Mouse (Mus musculus): ENCODE results near the gene Acin1. TPM values are rescaled to one million over a fixed set of nuclear protein-coding genes. Genes with fewer than 3 reads are reported as not detected.
A peak's percentile ranks its signal among the peaks of the same experiment; 100 is the strongest.

Gene Acin1
- polyA plus RNA-seq, 1 experiment from 2014 or later: 171 TPM

GRCm38 (mm10) chr14:54714617-54715081 is 27.9 kb upstream of the Acin1 start:
- Histone ChIP-seq H3K27me3 (no peaks in the 10 kb centered on the region), H3K36me3 (no peaks in the 10 kb centered on the region), H3K9me3 (no peaks in the 10 kb centered on the region), H3K27ac (replicated peaks) (no peak overlapping the region; the same call in 1 of the 2 replicates), H3K4me3 (peak overlapping the region; percentile 44), H3K9ac (replicated peaks) (peak overlapping the region; percentile 57), H3K4me1 (peaks cover 12% of the 10 kb centered on the region), H3K4me2 (replicated peaks) (peak overlapping the region; percentile 85)
- under 1% methylated on average over 15 of the region's 15 CpGs for WGBS
- ATAC-seq (replicated peaks): peak; percentile 51

- Histone ChIP-seq H3K4me3 (peak overlapping the region; percentile 44), H3K4me2 (replicated peaks) (peak overlapping the region; percentile 85), H3K4me1 (peaks cover 12% of the 10 kb centered on the region), H3K27me3 (no peaks in the 10 kb centered on the region), H3K27ac (replicated peaks) (no peak overlapping the region; the same call in 1 of the 2 replicates), H3K9me3 (no peaks in the 10 kb centered on the region), H3K36me3 (no peaks in the 10 kb centered on the region), H3K9ac (replicated peaks) (peak overlapping the region; percentile 57)
- WGBS: 0% methylated on average over 13 of the region's 13 CpGs
- peak; percentile 56 for ATAC-seq (replicated peaks)
Measured at GRCm38 (mm10) chr14:54714121-54714520, 27.4 kb upstream of the Acin1 start.

GRCm38 (mm10) chr14:54712861-54713260 is 26.1 kb upstream of the Acin1 start:
- Histone ChIP-seq H3K9me3 (no peaks in the 10 kb centered on the region), H3K9ac (replicated peaks) (no peak overlapping the region), H3K27ac (replicated peaks) (no peak overlapping the region), H3K4me3 (no peak overlapping the region), H3K27me3 (no peaks in the 10 kb centered on the region), H3K36me3 (no peaks in the 10 kb centered on the region), H3K4me2 (replicated peaks) (no peak overlapping the region), H3K4me1 (peaks cover 12% of the 10 kb centered on the region)
- ATAC-seq (replicated peaks): no peak
- WGBS: 76% methylated on average over 8 of the region's 8 CpGs

GRCm38 (mm10) chr14:54712074-54712473 is 25.3 kb upstream of the Acin1 start, which contains the start of gene Cebpe:
Cebpe (minus strand) TSS chr14:54712174.
- no peak for ATAC-seq (replicated peaks)
- H3K4me1 ChIP-seq: peaks cover 12% of the 10 kb centered on the region
- no peak within 1 kb of the TSS for H3K4me3 ChIP-seq
- no peaks in the 10 kb centered on the region for H3K27me3 ChIP-seq
- no peak within 1 kb of the TSS for H3K27ac ChIP-seq (replicated peaks)
- H3K4me2 ChIP-seq (replicated peaks): no peak within 1 kb of the TSS
- 87% methylated on average over 7 of the region's 7 CpGs for WGBS
- H3K9ac ChIP-seq (replicated peaks): no peak within 1 kb of the TSS
- no peaks in the 10 kb centered on the region for H3K36me3 ChIP-seq
- H3K9me3 ChIP-seq: no peaks in the 10 kb centered on the region

- 84% methylated on average over 9 of the region's 9 CpGs for WGBS
- no peak overlapping the region for H3K4me3 ChIP-seq
- no peak for ATAC-seq (replicated peaks)
Measured at GRCm38 (mm10) chr14:54709054-54709453, 22.3 kb upstream of the Acin1 start.

GRCm38 (mm10) chr14:54706589-54707320 is 20.0 kb upstream of the Acin1 start:
- no peaks in the 10 kb centered on the region for H3K4me1 ChIP-seq
- H3K4me3 ChIP-seq: no peak overlapping the region
- H3K9ac ChIP-seq (replicated peaks): no peak overlapping the region
- H3K4me2 ChIP-seq (replicated peaks): no peak overlapping the region
- no peak overlapping the region for H3K27ac ChIP-seq (replicated peaks)
- no peaks in the 10 kb centered on the region for H3K36me3 ChIP-seq
- H3K27me3 ChIP-seq: no peaks in the 10 kb centered on the region
- H3K9me3 ChIP-seq: no peaks in the 10 kb centered on the region
- 54% methylated on average over 17 of the region's 17 CpGs for WGBS
- no peak for ATAC-seq (replicated peaks)

More at GRCm38 (mm10) chr14:54709054-54709453, 22.3 kb upstream of the Acin1 start:
- Histone ChIP-seq H3K36me3 (no peaks in the 10 kb centered on the region), H3K9ac (replicated peaks) (no peak overlapping the region), H3K9me3 (no peaks in the 10 kb centered on the region), H3K27ac (replicated peaks) (no peak overlapping the region), H3K4me1 (peaks cover 2% of the 10 kb centered on the region; the same call in 1 of the 2 replicates), H3K4me2 (replicated peaks) (no peak overlapping the region), H3K27me3 (no peaks in the 10 kb centered on the region)

DNA sequence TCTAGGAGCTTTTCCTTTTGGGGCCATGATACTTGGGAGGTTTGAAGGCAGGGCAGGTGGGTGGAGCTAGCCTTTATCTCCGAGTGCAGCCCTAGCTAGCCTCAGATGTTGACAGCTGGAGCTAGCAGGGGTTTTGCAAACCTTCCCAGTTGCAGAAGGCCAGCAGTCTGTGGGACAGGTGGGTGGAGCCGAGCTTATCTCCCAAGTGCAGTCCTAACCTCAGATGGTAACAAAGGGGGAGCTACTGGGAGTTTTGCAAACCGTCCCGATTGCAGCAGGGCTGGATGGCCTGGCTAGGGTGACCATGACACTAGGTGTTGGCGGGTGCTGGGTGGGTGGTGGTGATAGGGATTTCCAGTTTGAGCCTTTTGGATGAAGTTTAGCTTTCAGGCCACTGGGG is 19.1 kb upstream of the Acin1 start:
- H3K27ac ChIP-seq (replicated peaks): no peak overlapping the region
- H3K4me3 ChIP-seq: no peak overlapping the region
- 59% methylated on average over 5 of the region's 5 CpGs for WGBS
- H3K36me3 ChIP-seq: no peaks in the 10 kb centered on the region
- no peaks in the 10 kb centered on the region for H3K4me1 ChIP-seq
- ATAC-seq (replicated peaks): no peak
- no peaks in the 10 kb centered on the region for H3K9me3 ChIP-seq
- H3K4me2 ChIP-seq (replicated peaks): no peak overlapping the region
- H3K9ac ChIP-seq (replicated peaks): no peak overlapping the region
- no peaks in the 10 kb centered on the region for H3K27me3 ChIP-seq

- WGBS: 67% methylated on average over 10 of the region's 10 CpGs
- no peak for ATAC-seq (replicated peaks)
- H3K27ac ChIP-seq (replicated peaks): no peak overlapping the region
- H3K27me3 ChIP-seq: no peaks in the 10 kb centered on the region
- H3K9me3 ChIP-seq: no peaks in the 10 kb centered on the region
- no peaks in the 10 kb centered on the region for H3K4me1 ChIP-seq
- no peak overlapping the region for H3K4me2 ChIP-seq (replicated peaks)
- no peak overlapping the region for H3K9ac ChIP-seq (replicated peaks)
- H3K4me3 ChIP-seq: no peak overlapping the region
- H3K36me3 ChIP-seq: no peaks in the 10 kb centered on the region
Measured at GRCm38 (mm10) chr14:54703207-54703606, 16.5 kb upstream of the Acin1 start.

DNA sequence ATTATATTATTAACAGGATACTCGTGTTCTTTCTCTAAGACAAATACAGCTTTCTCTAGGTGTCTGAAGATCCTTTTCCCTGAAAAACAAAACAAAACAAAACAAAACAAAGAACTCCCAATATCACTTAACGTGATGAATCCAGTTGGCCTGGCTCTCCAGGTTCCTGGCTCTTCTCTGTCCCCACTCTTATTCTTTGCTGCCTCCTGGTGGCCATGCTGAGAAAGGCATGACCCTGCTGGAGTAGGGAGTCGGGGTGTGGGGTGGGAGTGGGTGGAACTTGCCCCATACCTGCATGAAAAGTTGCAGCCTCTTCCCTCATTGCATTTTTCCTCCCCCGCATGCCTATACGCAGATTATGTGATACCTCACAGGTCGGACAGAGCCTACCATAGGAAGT is 14.6 kb upstream of the Acin1 start:
- WGBS: 17% methylated on average over 6 of the region's 6 CpGs
- H3K4me3 ChIP-seq: no peak overlapping the region
- H3K36me3 ChIP-seq: no peaks in the 10 kb centered on the region
- no peaks in the 10 kb centered on the region for H3K9me3 ChIP-seq
- ATAC-seq (replicated peaks): 0 out of 2 replicates have a peak, but pooled peaks have one; percentile 19
- H3K4me2 ChIP-seq (replicated peaks): no peak overlapping the region
- H3K4me1 ChIP-seq: no peaks in the 10 kb centered on the region
- H3K27ac ChIP-seq (replicated peaks): no peak overlapping the region
- no peaks in the 10 kb centered on the region for H3K27me3 ChIP-seq
- H3K9ac ChIP-seq (replicated peaks): no peak overlapping the region

GRCm38 (mm10) chr14:54699586-54699985 is 12.9 kb upstream of the Acin1 start:
- no peaks in the 10 kb centered on the region for H3K27me3 ChIP-seq
- no peak overlapping the region for H3K4me2 ChIP-seq (replicated peaks)
- no peaks in the 10 kb centered on the region for H3K36me3 ChIP-seq
- H3K27ac ChIP-seq (replicated peaks): no peak overlapping the region
- H3K9ac ChIP-seq (replicated peaks): no peak overlapping the region
- no peak for ATAC-seq (replicated peaks)
- WGBS: 54% methylated on average over 3 of the region's 3 CpGs
- no peak overlapping the region for H3K4me3 ChIP-seq
- no peaks in the 10 kb centered on the region for H3K9me3 ChIP-seq
- H3K4me1 ChIP-seq: no peaks in the 10 kb centered on the region

GRCm38 (mm10) chr14:54698733-54699132 is 12.0 kb upstream of the Acin1 start, which contains the start of gene Gm29776:
Gm29776 (minus strand) TSS chr14:54698833.
- no peak within 1 kb of the TSS for H3K9ac ChIP-seq (replicated peaks)
- H3K9me3 ChIP-seq: no peaks in the 10 kb centered on the region
- 0 out of 2 replicates have a peak, but pooled peaks cover 2% of the 10 kb centered on the region for H3K36me3 ChIP-seq
- H3K4me1 ChIP-seq: no peaks in the 10 kb centered on the region
- H3K27ac ChIP-seq (replicated peaks): no peak within 1 kb of the TSS
- H3K4me2 ChIP-seq (replicated peaks): no peak within 1 kb of the TSS
- no peak for ATAC-seq (replicated peaks)
- 71% methylated on average over 4 of the region's 4 CpGs for WGBS
- no peak within 1 kb of the TSS for H3K4me3 ChIP-seq
- no peaks in the 10 kb centered on the region for H3K27me3 ChIP-seq

DNA sequence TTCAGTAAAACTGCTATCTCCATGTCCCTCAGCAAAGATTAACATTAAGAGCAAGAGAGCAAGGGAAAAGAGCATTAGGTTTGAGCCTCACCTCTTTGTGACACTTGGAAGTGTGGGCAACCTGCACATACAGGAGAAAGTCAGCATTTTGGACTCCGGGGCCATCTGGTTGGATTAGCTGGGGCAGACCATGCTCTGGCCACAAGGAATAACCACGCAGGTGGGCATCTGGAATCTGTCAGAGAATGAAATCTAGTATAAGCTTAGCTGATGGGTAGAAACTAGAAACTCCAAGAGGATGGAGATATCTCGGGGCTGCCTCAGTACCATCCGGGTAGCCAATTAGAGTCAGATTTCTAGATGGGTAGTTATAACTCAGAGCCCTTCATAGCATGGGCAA is 10.0 kb upstream of the Acin1 start:
- no peak overlapping the region for H3K9ac ChIP-seq (replicated peaks)
- H3K27ac ChIP-seq (replicated peaks): no peak overlapping the region

More for the DNA sequence above, 10.0 kb upstream of the Acin1 start:
- WGBS: 91% methylated on average over 4 of the region's 4 CpGs
- no peaks in the 10 kb centered on the region for H3K4me1 ChIP-seq
- H3K27me3 ChIP-seq: no peaks in the 10 kb centered on the region
- no peak overlapping the region for H3K4me3 ChIP-seq
- 0 out of 2 replicates have a peak, but pooled peaks cover 13% of the 10 kb centered on the region for H3K36me3 ChIP-seq
- no peak for ATAC-seq (replicated peaks)
- no peak overlapping the region for H3K4me2 ChIP-seq (replicated peaks)
- H3K9me3 ChIP-seq: no peaks in the 10 kb centered on the region

Measured in forebrain, embryonic 15.5 days (tissue).